In the genomic region with DNA sequence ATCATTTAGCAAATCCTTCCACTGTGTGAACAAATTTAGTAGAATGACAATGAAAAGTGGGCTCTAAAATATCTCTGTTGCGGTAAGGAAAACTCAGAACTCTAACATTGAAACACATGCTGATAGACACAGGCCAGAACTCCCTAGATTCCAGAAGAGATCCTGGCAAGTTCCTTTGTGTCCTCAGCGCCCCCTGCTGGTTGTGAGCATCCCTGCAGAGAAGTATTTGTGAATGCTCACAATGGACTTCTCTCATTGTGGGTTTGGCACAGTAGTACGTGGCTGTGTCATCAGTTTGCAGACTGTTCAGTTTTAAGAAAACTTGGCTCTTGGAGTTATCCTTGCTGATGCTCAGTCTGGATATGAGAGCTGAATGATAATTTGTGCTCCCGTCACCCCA, we compare ENCODE assay signal across 9 mouse cellular contexts.
DNase-seq lines count a peak whose midpoint lies in the region; ATAC-seq lines count a peak whose summit lies in the region.
"Had no signal": no experiment of that assay in that cellular context is flagged by ENCODE, and none has a peak within 500 bp of the region (broad histone marks: within the 10 kb centered on the region; RNA-seq: fewer than 3 reads in every experiment).

No protein-coding gene starts in this region.

- H3K4me1 ChIP-seq in neural tube, embryonic 15.5 days: no peaks in the 10 kb centered on the region
- no peaks in the 10 kb centered on the region for H3K4me1 ChIP-seq in limb, embryonic 10.5 days
- H3K4me1 ChIP-seq: neural tube, embryonic 13.5 days had no signal

- no peak overlapping the region for H3K27ac ChIP-seq in neural tube, embryonic 15.5 days (replicated peaks)
- H3K27ac ChIP-seq in limb, embryonic 10.5 days: no peak overlapping the region
- H3K27ac ChIP-seq: neural tube, embryonic 13.5 days had no signal

- H3K36me3 ChIP-seq in neural tube, embryonic 15.5 days: no peaks in the 10 kb centered on the region
- no peaks in the 10 kb centered on the region for H3K36me3 ChIP-seq in limb, embryonic 10.5 days
- H3K36me3 ChIP-seq: neural tube, embryonic 13.5 days had no signal

- no peak overlapping the region for H3K9ac ChIP-seq in neural tube, embryonic 15.5 days (replicated peaks)
- H3K9ac ChIP-seq: neural tube, embryonic 13.5 days had no signal

- 48% methylated on average over 4 of the region's 4 CpGs for WGBS in neural tube, embryonic 15.5 days
- WGBS in limb, embryonic 10.5 days: 53% methylated on average over 4 of the region's 4 CpGs

- no peaks in the 10 kb centered on the region for H3K27me3 ChIP-seq in neural tube, embryonic 15.5 days (replicated peaks)
- no peaks in the 10 kb centered on the region for H3K27me3 ChIP-seq in limb, embryonic 10.5 days (ENCODE audit: low read depth, poor library complexity, severe bottlenecking)
- H3K27me3 ChIP-seq: neural tube, embryonic 13.5 days had no signal

- H3K4me2 ChIP-seq in neural tube, embryonic 15.5 days: no peak overlapping the region
- H3K4me2 ChIP-seq: neural tube, embryonic 13.5 days had no signal

- 0 out of 2 replicates have a peak, but pooled peaks cover 3% of the 10 kb centered on the region for H3K9me3 ChIP-seq in neural tube, embryonic 15.5 days (replicated peaks)
- H3K9me3 ChIP-seq in limb, embryonic 10.5 days (replicated peaks): no peaks in the 10 kb centered on the region
- H3K9me3 ChIP-seq: neural tube, embryonic 13.5 days had no signal

- no peak overlapping the region for H3K4me3 ChIP-seq in neural tube, embryonic 15.5 days (replicated peaks)
- H3K4me3 ChIP-seq in limb, embryonic 10.5 days: no peak overlapping the region
- H3K4me3 ChIP-seq: neural tube, embryonic 13.5 days had no signal

- no peak for ATAC-seq in neural tube, embryonic 15.5 days (ENCODE audit: low FRiP score)

- peak; percentile 2 to 41 for DNase-seq in heart, adult 18-20 months
- DNase-seq in heart, postnatal 25 days (ENCODE audit: low spot score): no peak
- DNase-seq in neural tube, embryonic 10.5 days (ENCODE audit: extremely low spot score, low spot score): peak; percentile 22
- DNase-seq in adrenal gland, postnatal 10 days: peak; percentile 51
- DNase-seq in limb, embryonic 10.5 days (ENCODE audit: low spot score): peak; percentile 54
- no peak for DNase-seq in T-cell, adult 2 months (ENCODE audit: low spot score)
- no peak for DNase-seq in spleen, postnatal 14 days (ENCODE audit: low spot score in 2 of 2)

- intact Hi-C loops in heart, postnatal 25 days (cut with DNase I): no loop called here

Comparison
In these comparisons a context has a peak if more than half of its experiments do, and no peak if none do; other contexts are left out.
1. DNase-seq: peak in heart, adult 18-20 months (2 of 2), neural tube, embryonic 10.5 days (single experiment), adrenal gland, postnatal 10 days (single experiment) and limb, embryonic 10.5 days (single experiment); none in heart, postnatal 25 days (single experiment), T-cell, adult 2 months (single experiment) and spleen, postnatal 14 days (0 of 2).